Mouse (Mus musculus) cerebellum, adult 8-10 months (tissue): Measurements from ENCODE around the gene Tex13b.
"Not testable (repeated sequence)": the region's sequence is repeated elsewhere in the genome, so short reads cannot be mapped to it uniquely, and the experiment has no call there.

ENCODE experiments used
- DNase-seq: peaks from one replicate; pipeline ENCODE4 v3.0.0; 2022

The Tex13b gene

DNA sequence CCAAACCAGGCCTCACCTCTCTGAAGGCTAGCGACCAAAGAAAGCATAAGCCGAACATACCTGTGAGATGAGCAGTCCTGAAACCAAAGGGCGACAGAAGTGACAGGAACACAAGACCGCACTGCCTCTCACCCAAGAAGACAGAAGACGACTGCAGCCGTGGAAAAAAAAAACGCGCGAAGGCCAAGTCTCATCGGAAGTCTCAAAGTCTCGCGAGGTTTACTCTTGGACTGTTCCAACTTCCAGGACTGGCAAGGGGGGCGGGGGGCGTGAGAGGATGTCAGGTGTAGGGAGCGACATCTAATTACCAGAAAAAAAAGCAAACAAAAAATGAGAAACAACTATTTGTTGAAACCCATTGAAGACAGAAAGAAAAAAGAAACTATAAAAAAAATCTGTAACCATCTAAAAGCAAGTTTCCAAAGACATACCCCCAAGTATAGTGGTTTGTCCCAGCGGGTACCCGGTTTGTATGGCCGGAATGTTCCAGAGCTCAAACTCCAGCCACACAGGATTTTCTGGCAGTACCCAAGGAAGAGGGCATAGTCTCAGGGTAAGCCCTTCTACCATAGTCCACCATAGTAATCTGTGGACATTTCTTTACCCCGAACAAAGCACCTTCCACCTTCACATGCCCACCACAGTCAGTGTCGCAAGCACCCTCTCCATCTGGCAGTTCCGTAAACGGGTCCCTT is at the start of gene Tex13b:
Gene Tex13b (minus strand): TSS at position 122 of the 695 bp plus-strand sequence.
- no peak for DNase-seq

DNA sequence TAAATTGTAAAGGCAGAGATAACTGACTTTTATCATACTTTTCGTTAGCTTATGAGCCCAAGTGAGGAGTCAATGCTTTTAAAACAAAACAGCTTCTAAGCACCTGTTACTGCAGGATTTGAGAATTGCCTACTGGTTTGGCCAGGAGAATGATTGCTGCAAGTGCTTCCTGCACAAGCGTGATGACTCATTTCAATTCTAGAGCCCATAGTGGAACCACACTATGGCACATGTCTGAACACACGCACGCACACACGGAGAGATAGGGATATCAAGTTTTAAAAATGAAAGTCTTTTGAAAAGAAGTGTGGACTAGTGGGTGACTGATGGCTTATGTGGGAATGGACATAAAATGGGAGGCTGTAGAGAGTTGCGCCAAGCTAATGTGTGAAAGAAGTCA is 49.5 kb upstream of the Tex13b start:
- DNase-seq = no peak

DNA sequence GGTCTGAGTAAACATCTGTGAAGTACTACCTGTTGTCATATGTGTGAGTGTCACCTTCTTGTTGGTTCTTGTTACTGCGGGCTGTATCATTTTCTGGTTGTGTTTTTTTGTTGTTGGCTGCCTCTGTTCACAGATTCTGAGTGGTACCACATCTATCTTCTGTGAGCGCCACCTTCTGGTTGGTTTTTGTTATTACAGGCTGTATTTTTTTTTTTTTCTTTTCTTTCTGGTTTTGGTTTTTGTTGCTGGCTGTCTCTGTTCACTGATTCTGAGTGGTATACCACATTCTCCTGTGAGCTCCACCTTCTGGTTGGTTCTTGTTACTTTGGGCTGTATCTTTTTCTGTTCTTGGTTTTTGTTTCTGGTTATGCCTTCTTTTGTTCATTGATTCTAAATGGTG is 44.2 kb upstream of the Tex13b start:
- no peak for DNase-seq

DNA sequence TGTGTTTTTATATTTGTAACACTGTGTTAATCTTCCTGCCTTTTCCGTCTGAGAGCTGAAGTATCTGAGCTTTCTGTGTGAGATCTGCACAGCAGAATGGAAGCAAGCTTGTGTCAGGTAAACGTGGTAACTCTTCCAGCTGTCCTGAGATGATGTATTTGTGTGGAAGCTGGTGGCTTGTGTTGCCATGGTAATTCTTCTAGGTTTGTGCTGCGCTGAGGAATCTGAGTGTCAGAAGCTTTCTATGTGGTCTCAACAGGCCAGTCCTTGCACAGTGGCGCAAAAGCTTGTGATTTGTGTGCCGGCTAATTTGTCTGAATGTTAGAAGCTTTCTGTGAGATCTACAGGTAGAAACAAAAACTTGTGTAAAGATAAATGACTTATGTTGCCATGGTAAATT is 43.8 kb upstream of the Tex13b start:
- not testable (repeated sequence) for DNase-seq

DNA sequence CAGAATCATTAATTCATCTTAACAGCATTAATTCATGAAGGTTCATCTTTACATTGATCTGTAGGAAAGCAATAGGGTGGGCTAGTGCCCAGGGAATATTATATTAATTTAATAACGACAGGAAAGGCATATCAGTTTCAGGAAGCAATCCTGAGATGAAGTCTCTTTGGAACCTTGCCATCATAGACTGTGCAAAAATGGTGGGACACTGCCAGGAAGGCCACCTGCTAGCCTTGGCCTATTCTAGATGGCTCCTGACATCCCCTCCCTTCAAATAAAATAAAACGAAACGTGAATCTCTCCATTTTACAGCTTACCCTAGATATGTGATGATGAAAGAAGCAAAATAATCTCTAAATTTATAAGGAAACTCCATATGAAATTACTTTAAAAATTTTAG is 41.3 kb upstream of the Tex13b start:
- no peak for DNase-seq

DNA sequence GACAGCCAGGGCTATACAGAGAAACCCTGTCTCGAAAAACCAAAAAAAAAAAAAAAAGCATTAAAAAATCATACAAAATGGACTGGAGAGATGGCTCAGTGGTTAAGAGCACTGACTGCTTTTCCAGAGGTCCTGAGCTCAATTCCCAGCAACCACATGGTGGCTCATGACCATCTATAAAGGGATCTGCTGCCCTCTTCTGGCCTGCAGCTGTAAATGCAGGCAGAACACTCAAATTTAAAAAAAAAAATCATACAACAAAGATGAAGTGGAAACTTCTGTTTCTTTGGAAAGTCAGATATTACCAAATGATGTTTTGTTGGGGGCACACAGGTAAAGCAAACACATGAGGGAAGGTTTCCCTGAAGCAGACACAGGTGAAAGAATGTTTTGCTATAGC is 32.2 kb upstream of the Tex13b start:
- not testable (repeated sequence) for DNase-seq

DNA sequence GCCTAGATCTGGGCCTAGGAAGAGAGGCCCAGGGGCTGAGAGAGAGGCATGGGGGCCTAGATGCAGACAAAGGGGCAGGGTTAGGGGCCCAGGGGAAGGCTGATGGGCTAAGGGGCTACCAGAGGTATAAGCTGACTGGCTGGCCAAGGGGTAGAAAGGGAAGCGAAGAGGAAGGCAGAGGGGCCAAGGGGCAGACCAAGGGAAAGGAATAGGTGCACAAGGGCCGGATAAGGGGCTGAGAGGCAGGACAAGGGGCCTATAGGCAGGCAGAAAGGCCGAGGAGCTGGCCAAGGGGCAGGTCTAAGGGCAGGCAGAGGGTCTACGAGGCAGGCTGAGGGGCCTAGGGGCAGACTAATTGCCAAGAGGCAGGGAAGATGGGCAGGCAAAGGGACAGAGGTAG is 26.7 kb upstream of the Tex13b start:
- DNase-seq = no peak

DNA sequence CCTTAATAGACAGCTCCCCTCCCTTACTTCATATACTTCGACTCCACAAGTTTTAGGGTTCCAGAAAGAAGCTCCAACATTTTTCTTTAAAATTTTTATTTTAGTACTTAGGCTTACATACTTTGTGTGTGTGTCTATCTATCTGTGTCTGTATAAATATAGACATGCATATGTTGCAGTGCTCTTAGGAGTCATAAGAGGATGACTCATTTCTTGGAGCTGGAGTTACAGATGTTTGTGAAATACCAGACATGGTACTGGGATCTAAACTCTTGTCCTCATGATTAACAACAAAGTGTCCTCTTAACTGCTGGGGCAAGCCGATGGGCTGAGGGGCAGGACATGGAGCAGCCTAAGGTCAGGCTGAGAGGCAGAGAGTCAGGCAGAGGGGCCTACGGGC is 24.8 kb upstream of the Tex13b start:
- no peak for DNase-seq

DNA sequence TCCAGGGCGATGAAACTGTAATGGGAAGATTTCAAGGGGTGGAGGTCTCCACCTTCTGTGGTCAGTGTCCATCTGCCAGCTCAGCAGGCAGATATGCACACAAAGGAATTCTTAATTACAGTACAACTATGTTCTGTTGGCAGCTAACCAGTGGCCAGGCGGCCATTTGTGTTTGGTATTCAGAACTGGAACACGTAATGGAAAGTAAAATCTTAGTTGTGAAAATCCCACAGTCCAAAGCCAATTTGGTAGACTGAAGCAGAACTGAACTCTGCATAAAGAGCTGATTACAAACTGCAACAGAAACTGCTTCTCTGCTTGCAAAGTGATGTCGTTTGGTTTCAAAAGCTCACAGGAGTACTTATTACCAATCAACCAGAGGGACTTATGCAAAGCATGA is 18.5 kb upstream of the Tex13b start:
- no peak for DNase-seq

DNA sequence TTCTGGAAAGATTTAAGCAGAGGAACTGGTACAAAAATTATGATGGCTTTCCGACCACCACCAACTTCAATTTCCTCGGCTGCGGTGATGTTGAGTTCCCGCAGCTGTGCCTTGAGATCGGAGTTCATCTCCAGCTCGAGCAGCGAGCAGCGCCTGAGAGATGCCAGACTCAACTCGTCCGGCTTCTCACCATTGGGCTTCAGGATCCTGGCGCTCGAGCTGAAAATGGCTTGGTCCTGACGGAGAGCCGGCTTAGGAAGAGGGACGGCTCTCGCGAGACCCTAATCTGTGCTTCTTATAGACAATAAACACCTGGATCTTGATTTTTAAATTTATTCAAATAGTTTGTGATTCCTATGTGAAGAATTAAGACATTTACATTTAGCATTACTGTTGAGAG is 9.1 kb upstream of the Tex13b start:
- DNase-seq = no peak

DNA sequence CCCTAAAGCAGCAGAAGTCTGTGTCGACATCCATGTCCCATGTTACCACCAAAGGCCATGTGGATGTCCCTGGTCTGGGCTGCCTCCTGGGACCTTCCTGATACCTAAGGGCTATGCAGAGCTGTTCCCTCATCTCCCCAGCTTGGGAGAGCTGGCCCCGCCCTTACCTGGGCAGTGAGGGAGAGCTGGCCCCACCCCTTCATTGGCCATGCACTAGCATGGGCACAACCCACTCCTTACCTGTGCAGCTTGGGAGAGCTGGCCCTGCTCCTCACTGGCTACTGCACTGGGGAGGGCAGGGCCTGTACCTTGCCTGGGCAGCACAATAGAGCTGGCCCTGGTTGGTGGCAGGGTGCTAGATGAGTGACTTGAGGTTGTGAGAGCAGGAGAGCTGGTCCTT is 7.9 kb downstream of the Tex13b start:
- no peak for DNase-seq

DNA sequence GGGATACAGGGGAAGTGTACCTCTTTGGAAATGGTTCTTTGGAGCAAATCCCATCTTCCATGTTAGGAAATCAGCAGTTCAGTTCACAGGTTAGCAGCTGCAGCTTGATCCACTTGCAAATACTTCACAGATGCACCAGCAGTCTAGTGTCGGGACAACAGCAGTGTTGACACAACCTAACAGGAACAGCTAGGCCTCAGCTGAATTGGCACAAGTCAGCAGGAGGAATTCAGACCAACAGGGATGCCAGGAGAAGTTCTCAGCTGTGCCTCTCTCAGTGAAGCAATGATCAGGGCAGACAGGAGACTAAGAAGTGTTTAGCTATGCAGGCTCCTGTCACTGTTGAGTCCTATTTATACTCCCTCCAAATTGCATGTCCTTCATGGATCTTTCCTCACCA is 43.4 kb downstream of the Tex13b start:
- no peak for DNase-seq
